Mouse (Mus musculus) left cerebral cortex, postnatal 14 days (tissue): ENCODE measurements around the gene Uxs1. TPM values are rescaled to one million over a fixed set of nuclear protein-coding genes. Genes with fewer than 3 reads are reported as not detected.
A peak's percentile ranks its signal among the peaks of the same experiment; 100 is the strongest.

Experiments used
- DNase-seq, 2 experiments: peaks; one replicate each; pipeline ENCODE4 v3.0.0; 2021 to 2022; ENCODE audit warnings: low spot score in 2 of 2, mixed read lengths in 1 of 2
- intact Hi-C: fragments of 180-260 bp; cut with DNase I; formaldehyde crosslinking; loops from one replicate; pipeline ENCODE4 v1.15.1; 2025
- total RNA-seq, 2 experiments: library from RNA; stranded (reverse); gene quantifications; 2 replicates each; pipeline ENCODE4 v1.2.3; 2021

Gene Uxs1
- total RNA-seq, 2 experiments from 2014 or later = 36.3 to 38.2 TPM

DNA sequence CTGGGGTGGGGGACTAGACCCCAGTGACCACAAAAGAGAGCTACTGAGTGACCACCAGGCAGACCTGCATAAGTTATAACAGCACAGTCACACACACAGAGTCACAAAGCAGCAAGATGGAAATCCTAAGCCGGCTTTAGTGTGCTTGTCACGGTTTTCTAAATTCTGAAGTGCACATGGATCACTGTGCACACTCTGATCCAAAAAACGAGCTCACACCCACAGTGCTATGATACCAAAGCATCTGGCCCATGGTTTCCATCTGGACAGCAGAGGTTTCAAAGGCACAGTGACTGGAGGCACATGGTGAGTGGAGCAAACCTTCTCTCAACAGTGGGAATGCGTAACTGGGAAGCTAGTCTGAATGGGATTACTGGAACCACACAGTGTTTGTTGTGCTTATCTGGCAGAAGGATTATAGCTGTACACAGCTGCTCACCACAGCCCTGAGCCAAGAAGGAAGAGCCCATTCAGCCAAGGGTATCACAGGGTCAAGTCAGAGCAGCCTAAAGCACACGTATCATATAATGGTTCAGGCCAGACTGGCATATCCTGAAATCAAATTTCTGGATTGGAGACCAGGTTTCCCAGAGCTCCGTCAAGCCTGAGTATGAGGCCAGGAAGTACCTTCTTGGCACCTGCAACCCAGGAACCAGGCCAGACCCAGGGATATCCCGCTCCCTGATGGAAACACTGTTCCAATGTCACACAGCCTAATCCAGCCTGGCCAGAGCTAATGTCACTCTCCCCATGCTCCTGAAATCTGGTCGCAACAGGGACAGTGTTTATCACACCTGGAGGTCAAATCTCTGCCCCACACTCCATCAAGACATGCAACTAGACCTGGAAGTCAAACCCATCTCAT, 72.9 kb downstream of the Uxs1 start:
- DNase-seq = no peak

DNA sequence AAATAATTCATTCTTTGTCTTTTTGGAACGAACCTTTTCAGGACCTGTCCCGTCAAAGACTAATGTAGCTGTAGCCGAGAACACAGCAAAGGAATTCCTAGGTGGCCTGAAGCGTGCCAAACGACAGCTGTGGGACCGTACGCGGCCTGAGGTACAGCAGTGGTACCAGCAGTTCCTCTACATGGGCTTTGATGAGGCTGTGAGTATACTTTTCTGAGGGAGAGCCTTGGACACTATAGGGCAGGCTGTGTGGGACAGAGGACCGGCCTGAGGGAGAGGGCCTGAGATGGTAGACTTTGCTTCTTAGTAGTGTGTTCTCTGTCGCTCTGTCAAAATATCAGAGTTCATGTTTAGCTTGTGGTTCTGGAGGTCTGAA, 89.1 kb downstream of the Uxs1 start:
- DNase-seq = no peak
- intact Hi-C loops = loop anchor here (1.0 to 5.0 kb wide), 2 partner anchors 291 to 439 kb away; no protein-coding TSS in a partner anchor

More for the DNA sequence above, 72.9 kb downstream of the Uxs1 start:
- intact Hi-C loops = no loop called here

- intact Hi-C loops = loop anchor here (1.0 to 5.0 kb wide), 2 partner anchors 291 to 439 kb away; no protein-coding TSS in a partner anchor
- DNase-seq = peak; percentile 82 to 87
Observed at GRCm38 (mm10) chr1:43737812-43738518, 89.6 kb downstream of the Uxs1 start.

GRCm38 (mm10) chr1:43732657-43733056, 94.9 kb downstream of the Uxs1 start:
- DNase-seq = peak; percentile 24 to 56
- intact Hi-C loops = loop anchor here (5.0 kb wide), 1 partner anchor 35 kb away; no protein-coding TSS in a partner anchor

GRCm38 (mm10) chr1:43732100-43732499, 95.5 kb downstream of the Uxs1 start:
- no peak for DNase-seq
- intact Hi-C loops = loop anchor here (5.0 kb wide), 1 partner anchor 35 kb away; no protein-coding TSS in a partner anchor

DNA sequence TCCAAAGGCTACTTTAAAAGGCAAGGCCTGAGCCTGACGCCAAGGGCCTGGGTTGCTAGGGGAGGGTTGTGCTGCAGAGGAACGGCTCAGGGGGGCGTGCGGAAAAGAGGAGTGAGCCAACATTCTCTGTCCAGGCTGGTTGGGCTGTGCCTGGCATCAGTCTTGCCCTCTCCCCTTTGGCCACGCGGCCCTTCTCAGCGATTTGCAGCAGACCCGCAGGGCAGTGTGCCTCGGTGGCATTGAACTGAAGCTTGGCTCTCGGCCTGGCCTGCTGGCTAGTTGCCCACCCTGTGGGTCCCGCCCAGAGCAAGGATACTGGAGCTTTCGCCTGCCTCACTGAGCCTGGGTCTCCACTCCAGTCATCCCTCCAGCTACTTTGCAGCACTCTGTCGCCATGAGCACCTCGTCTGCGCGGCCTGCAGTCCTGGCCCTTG, 97.1 kb downstream of the Uxs1 start, which contains the start of gene 1500015O10Rik:
1500015O10Rik (plus strand) TSS at position 112 of the 434 bp plus-strand sequence.
- intact Hi-C loops = loop anchor here (5.0 kb wide), 1 partner anchor 33 kb away; no protein-coding TSS in a partner anchor
- DNase-seq = peak; percentile 63 to 74

DNA sequence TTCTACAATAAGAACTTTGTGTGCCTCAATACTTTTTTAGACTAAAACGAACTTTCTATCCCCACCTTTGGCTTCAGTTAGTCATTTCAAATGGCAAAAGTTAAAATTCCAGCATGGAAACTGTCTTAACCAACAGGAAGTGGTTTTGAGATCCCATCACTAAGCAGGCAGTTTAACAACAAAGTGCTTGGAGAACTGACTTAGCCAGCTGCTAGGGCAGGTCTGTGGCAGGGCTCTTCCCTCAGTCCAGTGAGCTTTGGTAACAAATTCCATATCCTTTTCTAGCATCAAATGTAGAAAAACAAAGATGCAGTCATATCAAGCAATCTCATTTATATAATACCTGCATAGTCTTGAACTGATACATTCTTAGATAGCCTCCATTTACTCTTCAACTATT, 105.1 kb downstream of the Uxs1 start:
- DNase-seq = no peak
- intact Hi-C loops = no loop called here

DNA sequence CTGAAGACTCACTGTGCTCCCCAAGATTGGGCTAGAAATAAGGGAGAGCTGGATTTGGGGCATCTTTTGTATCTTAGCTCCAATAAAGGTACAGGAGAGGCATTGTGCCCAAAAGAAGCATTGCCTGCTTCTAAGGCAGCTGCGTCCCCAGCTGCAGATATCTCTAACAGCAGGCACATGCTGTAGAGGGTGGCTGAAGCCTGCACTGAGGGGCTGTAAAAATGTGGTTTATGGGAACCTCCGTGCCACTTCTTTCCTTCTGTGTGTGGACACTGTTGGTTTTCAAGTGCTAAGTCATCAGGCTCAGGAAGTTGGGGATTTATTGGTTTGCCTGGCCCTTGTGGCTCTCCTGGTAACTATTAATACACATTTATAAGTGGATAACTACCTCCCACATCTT, 108.8 kb downstream of the Uxs1 start:
- DNase-seq = no peak

GRCm38 (mm10) chr1:43717967-43718366, 109.6 kb downstream of the Uxs1 start:
- intact Hi-C loops = no loop called here
- DNase-seq = no peak

More for the DNA sequence above, 108.8 kb downstream of the Uxs1 start:
- intact Hi-C loops = no loop called here

DNA sequence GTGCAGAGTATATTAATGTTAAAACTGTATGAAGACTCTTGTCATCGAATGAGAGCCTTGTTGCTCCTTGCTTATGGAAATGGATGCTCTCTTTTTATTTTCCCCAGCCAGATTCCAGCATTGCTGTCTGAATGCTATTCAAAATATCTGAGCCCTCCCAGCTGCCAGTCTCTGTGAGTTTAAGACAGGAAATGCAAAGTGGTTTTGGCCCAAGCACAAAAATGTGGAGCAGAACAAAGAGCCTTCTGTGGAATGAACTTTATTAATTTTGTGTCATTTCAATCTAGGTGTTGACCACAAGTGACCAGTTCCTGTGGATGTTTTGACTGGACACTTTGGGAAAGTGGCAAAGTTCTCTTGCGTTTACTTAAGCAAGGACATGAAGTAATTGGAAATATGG, 112.8 kb downstream of the Uxs1 start:
- no peak for DNase-seq
- intact Hi-C loops = no loop called here

DNA sequence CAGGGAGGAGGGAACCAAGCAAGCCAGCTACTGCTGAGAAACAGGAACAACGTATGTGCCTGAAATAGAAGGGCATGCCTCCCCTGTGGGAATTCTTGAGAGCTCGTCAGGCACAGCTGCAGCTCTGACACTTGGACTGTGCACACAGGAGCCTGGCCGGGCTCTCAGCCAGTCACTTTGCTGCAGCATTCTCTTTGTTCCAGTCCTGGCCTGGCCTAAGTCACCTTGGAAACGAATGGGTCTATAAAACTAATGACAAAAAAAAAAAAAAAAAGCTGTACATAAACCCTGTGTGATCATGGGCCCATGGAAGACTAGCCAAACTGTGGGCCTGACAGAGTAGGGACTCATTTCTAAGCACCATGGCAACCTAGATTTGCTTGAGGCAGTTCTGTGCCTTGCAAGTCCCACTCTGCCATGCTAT, 129.0 kb downstream of the Uxs1 start:
- intact Hi-C loops = loop anchor here (5.0 kb wide), 1 partner anchor 34 kb away; the partner anchor contains the start of gene 1500015O10Rik
- DNase-seq = peak; percentile 10 to 27

Other genes starting within 250 kb of the Uxs1 start
- gene 1500015O10Rik, start 97.2 kb downstream of the Uxs1 start, total RNA-seq = 1 to 10 TPM; 5.0 to 5.5 TPM
- gene Tpp2, start 105.8 kb upstream of the Uxs1 start, total RNA-seq = 10 to 100 TPM; 53.2 to 55.4 TPM
- gene Mettl21c, start 192.2 kb upstream of the Uxs1 start, total RNA-seq = not detected
- not detected for gene Gm8251, start 234.1 kb upstream of the Uxs1 start, total RNA-seq